Mouse (Mus musculus): ENCODE data around the gene Aebp2. TPM values are rescaled to one million over a fixed set of nuclear protein-coding genes. Genes with fewer than 3 reads are reported as not detected.

Aebp2 gene
- polyA plus RNA-seq, 1 experiment from 2014 or later: 15.6 TPM

GRCm38 (mm10) chr6:140722058-140722457 lies 99.6 kb downstream of the Aebp2 start:
- 82% methylated on average over 10 of the region's 10 CpGs for WGBS
- H3K27ac ChIP-seq: no peak overlapping the region
- H3K27me3 ChIP-seq: no peaks in the 10 kb centered on the region
- H3K4me1 ChIP-seq: no peaks in the 10 kb centered on the region
- no peak overlapping the region for H3K9ac ChIP-seq
- H3K9me3 ChIP-seq: no peaks in the 10 kb centered on the region
- H3K4me3 ChIP-seq (replicated peaks): no peak overlapping the region
- H3K4me2 ChIP-seq: no peak overlapping the region
- ATAC-seq (ENCODE audit: low FRiP score): no peak
- H3K36me3 ChIP-seq (replicated peaks): no peaks in the 10 kb centered on the region

Other genes starting within 250 kb of the Aebp2 start
- 46.9 and 51.4 TPM in 2 replicates for gene Plekha5, start 198.6 kb upstream of the Aebp2 start, polyA plus RNA-seq (2016; fragmentation: Nextera tagmentation; extraction: Ambion mirVana)
- not detected in 2 replicates for gene Gm11077, start 106.6 kb downstream of the Aebp2 start, polyA plus RNA-seq (2016; fragmentation: Nextera tagmentation; extraction: Ambion mirVana)

All from forebrain, embryonic 12.5 days (tissue).